Mouse (Mus musculus): ENCODE data around the gene Rpl7l1. TPM values are rescaled to one million over a fixed set of nuclear protein-coding genes. Genes with fewer than 3 reads are reported as not detected.
"Not testable (repeated sequence)": the region's sequence is repeated elsewhere in the genome, so short reads cannot be mapped to it uniquely, and the experiment has no call there.

Gene Rpl7l1
- polyA plus RNA-seq, 1 experiment from 2014 or later = 149 TPM

- 12% methylated on average over 19 of the region's 20 CpGs for WGBS
- Histone ChIP-seq H3K9me3 (ENCODE audit: control insufficient read depth, low read length) (no peaks in the 10 kb centered on the region), H3K9ac (ENCODE audit: low read depth, low read length) (peak overlapping the region; percentile 73; the same call in 1 of the 2 replicates), H3K36me3 (ENCODE audit: control insufficient read depth, insufficient read depth, low read length) (peaks cover 5% of the 10 kb centered on the region; the same call in 1 of the 2 replicates), H3K27ac (ENCODE audit: low read depth, low read length) (no peak overlapping the region), H3K4me3 (ENCODE audit: low read depth, low read length) (peak overlapping the region; percentile 71), H3K4me2 (replicated peaks; ENCODE audit: low read depth, low read length) (peak overlapping the region; percentile 67), H3K27me3 (ENCODE audit: control insufficient read depth, insufficient read depth, low read length) (no peaks in the 10 kb centered on the region), H3K4me1 (replicated peaks; ENCODE audit: control insufficient read depth, insufficient read depth, low read length) (0 out of 2 replicates have a peak, but pooled peaks cover 3% of the 10 kb centered on the region)
- ATAC-seq (ENCODE audit: low FRiP score) (peak; percentile 37), DNase-seq (ENCODE audit: low spot score) (peak; percentile 40)
Observed at GRCm38 (mm10) chr17:46773278-46774130, 9.0 kb downstream of the Rpl7l1 start.

GRCm38 (mm10) chr17:46772404-46773277 lies 9.8 kb downstream of the Rpl7l1 start, which contains the start of gene 2310039H08Rik:
2310039H08Rik (plus strand) TSS chr17:46772635.
- Histone ChIP-seq H3K4me1 (replicated peaks; ENCODE audit: control insufficient read depth, insufficient read depth, low read length) (0 out of 2 replicates have a peak, but pooled peaks cover 3% of the 10 kb centered on the region), H3K27me3 (ENCODE audit: control insufficient read depth, insufficient read depth, low read length) (no peaks in the 10 kb centered on the region), H3K4me2 (replicated peaks; ENCODE audit: low read depth, low read length) (peak within 1 kb of the TSS; percentile 67), H3K9me3 (ENCODE audit: control insufficient read depth, low read length) (no peaks in the 10 kb centered on the region), H3K27ac (ENCODE audit: low read depth, low read length) (peak within 1 kb of the TSS; percentile 51), H3K36me3 (ENCODE audit: control insufficient read depth, insufficient read depth, low read length) (peaks cover 5% of the 10 kb centered on the region; the same call in 1 of the 2 replicates), H3K4me3 (ENCODE audit: low read depth, low read length) (peak within 1 kb of the TSS; percentile 71), H3K9ac (ENCODE audit: low read depth, low read length) (peak within 1 kb of the TSS; percentile 73)
- WGBS = under 1% methylated on average over 50 of the region's 50 CpGs
- DNase-seq (ENCODE audit: low spot score) (peak; percentile 87), ATAC-seq (ENCODE audit: low FRiP score) (peak; percentile 89)

GRCm38 (mm10) chr17:46772038-46772403 lies 10.5 kb downstream of the Rpl7l1 start:
- H3K9ac ChIP-seq (ENCODE audit: low read depth, low read length) = peak overlapping the region; percentile 73
- H3K4me2 ChIP-seq (replicated peaks; ENCODE audit: low read depth, low read length) = peak overlapping the region; percentile 67
- ATAC-seq (ENCODE audit: low FRiP score) = peak; percentile 38; the same call in 1 of the 2 replicates
- H3K27me3 ChIP-seq (ENCODE audit: control insufficient read depth, insufficient read depth, low read length) = no peaks in the 10 kb centered on the region
- no peaks in the 10 kb centered on the region for H3K9me3 ChIP-seq (ENCODE audit: control insufficient read depth, low read length)
- 0 out of 2 replicates have a peak, but pooled peaks cover 2% of the 10 kb centered on the region for H3K36me3 ChIP-seq (ENCODE audit: control insufficient read depth, insufficient read depth, low read length)
- WGBS = 14% methylated on average over 5 of the region's 5 CpGs
- peak overlapping the region; percentile 20; the same call in 1 of the 2 replicates for H3K27ac ChIP-seq (ENCODE audit: low read depth, low read length)
- 0 out of 2 replicates have a peak, but pooled peaks cover 3% of the 10 kb centered on the region for H3K4me1 ChIP-seq (replicated peaks; ENCODE audit: control insufficient read depth, insufficient read depth, low read length)
- H3K4me3 ChIP-seq (ENCODE audit: low read depth, low read length) = peak overlapping the region; percentile 71
- no peak for DNase-seq (ENCODE audit: low spot score)

GRCm38 (mm10) chr17:46771616-46772015 lies 10.9 kb downstream of the Rpl7l1 start:
- H3K4me3 ChIP-seq (ENCODE audit: low read depth, low read length) = peak overlapping the region; percentile 71
- peak overlapping the region; percentile 67 for H3K4me2 ChIP-seq (replicated peaks; ENCODE audit: low read depth, low read length)
- no peaks in the 10 kb centered on the region for H3K27me3 ChIP-seq (ENCODE audit: control insufficient read depth, insufficient read depth, low read length)
- no peak overlapping the region for H3K27ac ChIP-seq (ENCODE audit: low read depth, low read length)
- H3K9me3 ChIP-seq (ENCODE audit: control insufficient read depth, low read length) = no peaks in the 10 kb centered on the region
- H3K9ac ChIP-seq (ENCODE audit: low read depth, low read length) = peak overlapping the region; percentile 73
- no peak for ATAC-seq (ENCODE audit: low FRiP score)
- 0 out of 2 replicates have a peak, but pooled peaks cover 2% of the 10 kb centered on the region for H3K36me3 ChIP-seq (ENCODE audit: control insufficient read depth, insufficient read depth, low read length)
- DNase-seq (ENCODE audit: low spot score) = no peak
- 66% methylated on average over 17 of the region's 17 CpGs for WGBS
- 0 out of 2 replicates have a peak, but pooled peaks cover 3% of the 10 kb centered on the region for H3K4me1 ChIP-seq (replicated peaks; ENCODE audit: control insufficient read depth, insufficient read depth, low read length)

GRCm38 (mm10) chr17:46771025-46771424 lies 11.4 kb downstream of the Rpl7l1 start:
- ATAC-seq (ENCODE audit: low FRiP score) (no peak), DNase-seq (ENCODE audit: low spot score) (no peak)
- H3K4me3 ChIP-seq (ENCODE audit: low read depth, low read length) = no peak overlapping the region

GRCm38 (mm10) chr17:46770546-46770945 lies 11.9 kb downstream of the Rpl7l1 start:
- H3K9me3 ChIP-seq (ENCODE audit: control insufficient read depth, low read length) = no peaks in the 10 kb centered on the region
- no peak overlapping the region for H3K4me3 ChIP-seq (ENCODE audit: low read depth, low read length)
- no peak for ATAC-seq (ENCODE audit: low FRiP score)
- whole genome bisulfite sequencing = 89% methylated on average over 11 of the region's 11 CpGs
- no peak overlapping the region for H3K9ac ChIP-seq (ENCODE audit: low read depth, low read length)
- no peak overlapping the region for H3K27ac ChIP-seq (ENCODE audit: low read depth, low read length)
- no peak for DNase-seq (ENCODE audit: low spot score)
- 0 out of 2 replicates have a peak, but pooled peaks cover 3% of the 10 kb centered on the region for H3K4me1 ChIP-seq (replicated peaks; ENCODE audit: control insufficient read depth, insufficient read depth, low read length)
- H3K27me3 ChIP-seq (ENCODE audit: control insufficient read depth, insufficient read depth, low read length) = no peaks in the 10 kb centered on the region
- H3K4me2 ChIP-seq (replicated peaks; ENCODE audit: low read depth, low read length) = no peak overlapping the region
- 0 out of 2 replicates have a peak, but pooled peaks cover 2% of the 10 kb centered on the region for H3K36me3 ChIP-seq (ENCODE audit: control insufficient read depth, insufficient read depth, low read length)

More at GRCm38 (mm10) chr17:46771025-46771424, 11.4 kb downstream of the Rpl7l1 start:
- Histone ChIP-seq H3K27me3 (ENCODE audit: control insufficient read depth, insufficient read depth, low read length) (no peaks in the 10 kb centered on the region), H3K27ac (ENCODE audit: low read depth, low read length) (no peak overlapping the region), H3K36me3 (ENCODE audit: control insufficient read depth, insufficient read depth, low read length) (0 out of 2 replicates have a peak, but pooled peaks cover 2% of the 10 kb centered on the region), H3K9ac (ENCODE audit: low read depth, low read length) (no peak overlapping the region), H3K4me1 (replicated peaks; ENCODE audit: control insufficient read depth, insufficient read depth, low read length) (0 out of 2 replicates have a peak, but pooled peaks cover 3% of the 10 kb centered on the region), H3K4me2 (replicated peaks; ENCODE audit: low read depth, low read length) (no peak overlapping the region), H3K9me3 (ENCODE audit: control insufficient read depth, low read length) (no peaks in the 10 kb centered on the region)
- 88% methylated on average over 4 of the region's 4 CpGs for WGBS

GRCm38 (mm10) chr17:46767868-46768267 lies 14.6 kb downstream of the Rpl7l1 start:
- Histone ChIP-seq H3K27ac (ENCODE audit: low read depth, low read length) (no peak overlapping the region), H3K9me3 (ENCODE audit: control insufficient read depth, low read length) (no peaks in the 10 kb centered on the region), H3K4me2 (replicated peaks; ENCODE audit: low read depth, low read length) (no peak overlapping the region), H3K4me3 (ENCODE audit: low read depth, low read length) (no peak overlapping the region), H3K36me3 (ENCODE audit: control insufficient read depth, insufficient read depth, low read length) (no peaks in the 10 kb centered on the region), H3K27me3 (ENCODE audit: control insufficient read depth, insufficient read depth, low read length) (no peaks in the 10 kb centered on the region), H3K9ac (ENCODE audit: low read depth, low read length) (no peak overlapping the region), H3K4me1 (replicated peaks; ENCODE audit: control insufficient read depth, insufficient read depth, low read length) (no peaks in the 10 kb centered on the region)
- 57% methylated on average over 8 of the region's 8 CpGs for WGBS
- ATAC-seq (ENCODE audit: low FRiP score) = no peak
- DNase-seq (ENCODE audit: low spot score) = no peak

- H3K4me1 ChIP-seq (replicated peaks; ENCODE audit: control insufficient read depth, insufficient read depth, low read length); H3K36me3 ChIP-seq (ENCODE audit: control insufficient read depth, insufficient read depth, low read length); H3K9me3 ChIP-seq (ENCODE audit: control insufficient read depth, low read length); H3K4me2 ChIP-seq (replicated peaks; ENCODE audit: low read depth, low read length); H3K9ac ChIP-seq (ENCODE audit: low read depth, low read length); H3K27ac ChIP-seq (ENCODE audit: low read depth, low read length); H3K4me3 ChIP-seq (ENCODE audit: low read depth, low read length); H3K27me3 ChIP-seq (ENCODE audit: control insufficient read depth, insufficient read depth, low read length); DNase-seq (ENCODE audit: low spot score); ATAC-seq (ENCODE audit: low FRiP score): not testable (repeated sequence)
- 75% methylated on average over 8 of the region's 9 CpGs for WGBS
Observed at GRCm38 (mm10) chr17:46764916-46765315, 17.6 kb downstream of the Rpl7l1 start.

All from hindbrain, embryonic 11.5 days (tissue).